Mouse (Mus musculus): ENCODE data around the gene P2ry2. TPM values are rescaled to one million over a fixed set of nuclear protein-coding genes. Genes with fewer than 3 reads are reported as not detected.
A peak's percentile ranks its signal among the peaks of the same experiment; 100 is the strongest.

Gene P2ry2
- total and polyA plus RNA-seq, 2 experiments from 2014 or later, result 0.51 to 0.52 TPM

- no peaks in the 10 kb centered on the region for H3K9me3 ChIP-seq (ENCODE audit: low read length)
- H3K27me3 ChIP-seq (ENCODE audit: insufficient read depth, low read length), result no peaks in the 10 kb centered on the region
- DNase-seq (ENCODE audit: low spot score) (no peak), ATAC-seq (no peak)
- no peaks in the 10 kb centered on the region for H3K36me3 ChIP-seq (ENCODE audit: insufficient read depth, low read length)
- no peak overlapping the region for H3K4me2 ChIP-seq (ENCODE audit: low read depth, low read length)
- no peak for TF ChIP-seq CTCF (IDR thresholded peaks at IDR 0.05; ENCODE audit: low read depth)
- no peaks in the 10 kb centered on the region; the same call in 1 of the 2 replicates for H3K4me1 ChIP-seq (ENCODE audit: insufficient read depth, low read length)
- 56% methylated on average over 5 of the region's 5 CpGs for WGBS
- H3K9ac ChIP-seq (replicated peaks; ENCODE audit: low read length), result no peak overlapping the region
- H3K4me3 ChIP-seq (ENCODE audit: low read length), result no peak overlapping the region
- H3K27ac ChIP-seq, result no peak overlapping the region
These were observed 29.5 kb upstream of the P2ry2 start for GRCm38 (mm10) chr7:101041977-101042749.

GRCm38 (mm10) chr7:101041544-101041943 is 28.9 kb upstream of the P2ry2 start:
- no peak for TF ChIP-seq CTCF (IDR thresholded peaks at IDR 0.05; ENCODE audit: low read depth)
- Histone ChIP-seq H3K27ac (no peak overlapping the region), H3K4me2 (ENCODE audit: low read depth, low read length) (no peak overlapping the region), H3K36me3 (ENCODE audit: insufficient read depth, low read length) (no peaks in the 10 kb centered on the region), H3K9ac (replicated peaks; ENCODE audit: low read length) (no peak overlapping the region), H3K4me1 (ENCODE audit: insufficient read depth, low read length) (no peaks in the 10 kb centered on the region; the same call in 1 of the 2 replicates), H3K27me3 (ENCODE audit: insufficient read depth, low read length) (no peaks in the 10 kb centered on the region), H3K4me3 (ENCODE audit: low read length) (no peak overlapping the region), H3K9me3 (ENCODE audit: low read length) (no peaks in the 10 kb centered on the region)
- DNase-seq (ENCODE audit: low spot score), result no peak
- no peak for ATAC-seq
- WGBS, result 66% methylated on average over 2 of the region's 2 CpGs

- no peak overlapping the region for H3K4me3 ChIP-seq (ENCODE audit: low read length)
- ATAC-seq (no peak), DNase-seq (ENCODE audit: low spot score) (no peak)
- H3K9ac ChIP-seq (replicated peaks; ENCODE audit: low read length), result no peak overlapping the region
- no peaks in the 10 kb centered on the region for H3K9me3 ChIP-seq (ENCODE audit: low read length)
- no peaks in the 10 kb centered on the region for H3K36me3 ChIP-seq (ENCODE audit: insufficient read depth, low read length)
- no peak overlapping the region for H3K27ac ChIP-seq
- 94% methylated on average over 2 of the region's 2 CpGs for WGBS
- H3K27me3 ChIP-seq (ENCODE audit: insufficient read depth, low read length), result no peaks in the 10 kb centered on the region
- H3K4me2 ChIP-seq (ENCODE audit: low read depth, low read length), result no peak overlapping the region
- no peak for TF ChIP-seq CTCF (IDR thresholded peaks at IDR 0.05; ENCODE audit: low read depth)
- H3K4me1 ChIP-seq (ENCODE audit: insufficient read depth, low read length), result no peaks in the 10 kb centered on the region
These were observed 20.7 kb upstream of the P2ry2 start for GRCm38 (mm10) chr7:101033371-101033770.

GRCm38 (mm10) chr7:101031234-101031633 is 18.6 kb upstream of the P2ry2 start:
- DNase-seq (ENCODE audit: low spot score), result peak; percentile 23
- TF ChIP-seq CTCF (IDR thresholded peaks at IDR 0.05; ENCODE audit: low read depth), result no peak
- H3K27ac ChIP-seq, result peak overlapping the region; percentile 36; the same call in 1 of the 2 replicates
- H3K9ac ChIP-seq (replicated peaks; ENCODE audit: low read length), result no peak overlapping the region
- no peak overlapping the region for H3K4me2 ChIP-seq (ENCODE audit: low read depth, low read length)
- H3K27me3 ChIP-seq (ENCODE audit: insufficient read depth, low read length), result no peaks in the 10 kb centered on the region
- ATAC-seq, result no peak
- H3K4me1 ChIP-seq (ENCODE audit: insufficient read depth, low read length), result no peaks in the 10 kb centered on the region
- no peaks in the 10 kb centered on the region for H3K9me3 ChIP-seq (ENCODE audit: low read length)
- H3K4me3 ChIP-seq (ENCODE audit: low read length), result no peak overlapping the region
- no peaks in the 10 kb centered on the region for H3K36me3 ChIP-seq (ENCODE audit: insufficient read depth, low read length)
- 38% methylated on average over 8 of the region's 8 CpGs for WGBS

- H3K9ac ChIP-seq (replicated peaks; ENCODE audit: low read length), result no peak overlapping the region
- no peaks in the 10 kb centered on the region for H3K27me3 ChIP-seq (ENCODE audit: insufficient read depth, low read length)
- ATAC-seq, result peak; percentile 51; the same call in 1 of the 2 replicates
- DNase-seq (ENCODE audit: low spot score), result peak; percentile 57
- H3K36me3 ChIP-seq (ENCODE audit: insufficient read depth, low read length), result no peaks in the 10 kb centered on the region
- no peaks in the 10 kb centered on the region for H3K4me1 ChIP-seq (ENCODE audit: insufficient read depth, low read length)
- no peaks in the 10 kb centered on the region for H3K9me3 ChIP-seq (ENCODE audit: low read length)
- TF ChIP-seq CTCF (IDR thresholded peaks at IDR 0.05; ENCODE audit: low read depth), result no peak
- no peak overlapping the region for H3K4me3 ChIP-seq (ENCODE audit: low read length)
- H3K27ac ChIP-seq, result no peak overlapping the region
- H3K4me2 ChIP-seq (ENCODE audit: low read depth, low read length), result no peak overlapping the region
These were observed 18.1 kb upstream of the P2ry2 start for GRCm38 (mm10) chr7:101030756-101031155.

- no peak for DNase-seq (ENCODE audit: low spot score)
These were observed 16.8 kb upstream of the P2ry2 start for GRCm38 (mm10) chr7:101029446-101029845.

GRCm38 (mm10) chr7:101028991-101029390 is 16.3 kb upstream of the P2ry2 start:
- Histone ChIP-seq H3K4me1 (ENCODE audit: insufficient read depth, low read length) (no peaks in the 10 kb centered on the region), H3K4me2 (ENCODE audit: low read depth, low read length) (no peak overlapping the region), H3K9me3 (ENCODE audit: low read length) (no peaks in the 10 kb centered on the region), H3K27ac (no peak overlapping the region), H3K4me3 (ENCODE audit: low read length) (no peak overlapping the region), H3K27me3 (ENCODE audit: insufficient read depth, low read length) (no peaks in the 10 kb centered on the region), H3K9ac (replicated peaks; ENCODE audit: low read length) (no peak overlapping the region), H3K36me3 (ENCODE audit: insufficient read depth, low read length) (no peaks in the 10 kb centered on the region)
- DNase-seq (ENCODE audit: low spot score) (no peak), ATAC-seq (no peak)
- TF ChIP-seq CTCF (IDR thresholded peaks at IDR 0.05; ENCODE audit: low read depth), result no peak
- 88% methylated on average over 9 of the region's 9 CpGs for WGBS

More at GRCm38 (mm10) chr7:101029446-101029845, 16.8 kb upstream of the P2ry2 start:
- no peaks in the 10 kb centered on the region for H3K4me1 ChIP-seq (ENCODE audit: insufficient read depth, low read length)
- no peaks in the 10 kb centered on the region for H3K27me3 ChIP-seq (ENCODE audit: insufficient read depth, low read length)
- no peaks in the 10 kb centered on the region for H3K9me3 ChIP-seq (ENCODE audit: low read length)
- no peaks in the 10 kb centered on the region for H3K36me3 ChIP-seq (ENCODE audit: insufficient read depth, low read length)
- H3K9ac ChIP-seq (replicated peaks; ENCODE audit: low read length), result no peak overlapping the region
- WGBS, result 83% methylated on average over 6 of the region's 6 CpGs
- no peak overlapping the region for H3K4me3 ChIP-seq (ENCODE audit: low read length)
- H3K27ac ChIP-seq, result no peak overlapping the region
- H3K4me2 ChIP-seq (ENCODE audit: low read depth, low read length), result no peak overlapping the region
- no peak for ATAC-seq
- no peak for TF ChIP-seq CTCF (IDR thresholded peaks at IDR 0.05; ENCODE audit: low read depth)
